Mouse (Mus musculus) thymus, postnatal 0 days (tissue): ENCODE results near the gene Irx6. TPM values are rescaled to one million over a fixed set of nuclear protein-coding genes. Genes with fewer than 3 reads are reported as not detected.

Experiments
- DNase-seq: peaks from one replicate; pipeline ENCODE4 v3.0.0-alpha.2; 2015; ENCODE audit warnings: low spot score
- polyA plus RNA-seq: library from polyadenylated mRNA; unstranded; fragments of >200 nt; fragmentation: Nextera tagmentation; extraction: Ambion mirVana; gene quantifications from 2 replicates; pipeline ENCODE4 v1.2.1, GENCODE M21; 2015

Gene Irx6
- polyA plus RNA-seq: not detected in 2 replicates

DNA sequence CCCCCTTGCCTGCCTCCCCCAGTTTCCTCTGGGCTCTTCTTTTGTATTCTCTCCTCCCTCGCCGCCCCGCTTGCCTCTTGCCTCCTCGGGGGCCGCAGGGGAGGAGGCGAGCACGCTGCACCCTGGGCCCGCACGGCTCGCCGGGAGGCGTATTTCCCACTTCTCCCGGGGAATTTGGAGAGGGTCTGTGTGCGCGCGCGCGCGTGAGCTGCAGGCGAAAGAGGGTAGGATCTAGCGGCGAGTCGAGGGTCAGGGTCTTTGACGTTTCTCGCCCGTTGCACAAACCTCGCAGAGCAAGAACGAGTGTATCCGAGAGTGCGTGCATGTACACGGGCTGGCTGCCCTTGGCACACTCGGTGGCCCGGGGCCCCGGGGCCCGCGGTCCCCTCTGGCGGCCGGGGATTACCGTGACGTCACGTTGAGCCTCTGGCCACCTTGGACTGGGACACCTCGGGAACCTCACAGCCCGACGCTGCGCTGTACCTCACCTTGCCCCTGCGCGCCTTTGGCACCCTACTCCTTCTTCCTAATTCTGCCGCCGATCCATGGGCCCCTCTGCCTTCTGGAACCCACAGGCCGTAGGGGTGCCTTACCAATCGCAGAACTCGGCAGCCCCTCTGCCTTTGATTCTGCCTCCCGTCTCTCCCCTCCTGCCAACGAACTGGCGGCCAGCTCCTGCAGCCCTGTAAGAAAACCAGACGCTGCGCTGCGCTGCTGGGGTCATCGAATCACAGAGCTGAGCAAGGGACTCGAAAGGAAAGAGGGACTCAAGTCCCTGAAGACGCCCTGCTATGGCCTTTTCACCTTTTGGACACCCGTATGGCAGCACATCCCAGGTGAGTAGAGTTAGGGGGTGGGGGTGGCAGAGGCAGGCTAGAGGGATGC lies at the start of gene Irx6:
Irx6 (plus strand) TSS at position 45 of the 885 bp plus-strand sequence.
- DNase-seq: no peak

GRCm38 (mm10) chr8:92628711-92629650 lies 45.1 kb upstream of the Irx6 start:
- DNase-seq: no peak

DNA sequence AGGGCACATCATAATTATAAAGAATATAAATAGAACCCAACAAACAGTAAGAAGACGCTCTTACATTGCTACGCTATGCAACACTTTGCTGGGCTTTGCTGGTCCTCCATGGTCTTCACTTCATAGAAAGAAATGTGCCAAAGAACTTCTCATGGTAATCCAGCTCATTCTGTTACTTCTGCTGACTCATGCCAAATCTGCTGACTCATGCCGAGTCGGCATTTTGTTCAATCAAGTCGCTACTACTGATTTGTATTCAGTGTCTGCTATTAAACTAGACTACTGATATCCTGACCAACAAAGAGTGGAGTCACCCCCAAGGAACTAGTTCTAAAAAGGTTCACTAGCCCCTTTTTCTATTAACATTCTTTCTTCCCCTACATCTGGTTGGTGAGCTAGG lies 40.9 kb upstream of the Irx6 start:
- DNase-seq: no peak

DNA sequence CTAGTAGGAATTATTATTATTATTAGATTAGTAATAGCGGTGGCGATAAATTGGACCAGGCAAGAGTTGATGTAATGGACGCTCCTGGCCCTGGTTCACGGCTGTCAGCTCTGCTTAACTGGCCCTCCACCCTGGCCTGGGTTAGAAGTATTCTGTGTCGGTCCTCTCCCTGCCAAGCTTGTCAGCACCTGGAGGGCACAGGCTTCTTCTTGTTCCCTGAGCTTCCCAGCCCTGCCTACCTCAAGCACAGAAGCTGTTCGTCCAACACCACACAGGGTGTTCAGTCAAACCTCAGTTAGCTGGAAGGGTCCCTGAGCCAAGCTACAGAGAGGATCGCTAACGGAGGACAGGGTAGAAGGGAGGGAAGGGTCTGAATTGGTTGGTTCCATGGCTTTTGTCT lies 33.3 kb upstream of the Irx6 start:
- no peak for DNase-seq

DNA sequence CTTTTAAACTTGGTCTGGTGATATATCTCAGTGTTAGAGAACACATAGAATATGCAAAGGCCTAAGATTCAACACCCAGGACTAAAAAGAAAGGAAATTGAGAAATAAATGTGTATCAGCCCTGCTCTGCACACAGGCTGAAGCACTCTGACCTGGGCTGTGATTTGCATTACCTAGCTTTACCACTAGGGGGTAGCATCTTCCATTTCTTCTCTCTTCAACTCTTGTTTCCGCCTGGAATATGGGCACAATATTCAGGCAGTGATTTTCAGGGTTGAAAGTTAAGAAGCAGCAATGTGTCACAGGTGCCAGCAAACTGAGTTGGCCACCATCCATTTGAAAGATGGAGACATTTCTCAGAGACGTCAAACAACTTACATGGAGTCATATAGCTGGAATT lies 27.5 kb upstream of the Irx6 start:
- peak; percentile 5 for DNase-seq

DNA sequence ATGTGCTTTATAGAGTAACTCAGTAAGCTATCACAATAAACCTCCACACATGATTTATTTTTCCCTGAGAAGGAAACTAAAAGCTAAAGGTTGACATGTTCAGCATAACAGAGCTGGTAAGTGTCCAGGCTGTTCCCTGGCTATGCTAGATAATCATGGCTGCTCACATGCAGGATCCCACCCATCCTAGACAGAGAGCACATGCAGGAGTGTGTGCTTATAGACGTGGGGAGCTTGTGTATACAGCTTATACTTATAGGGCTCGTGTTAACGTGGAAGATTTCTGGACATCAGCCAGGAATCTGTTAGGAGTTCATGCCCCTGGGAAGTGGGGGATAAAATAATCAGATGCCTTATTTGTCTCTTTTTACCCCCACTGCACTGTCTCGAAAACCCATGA lies 9.9 kb upstream of the Irx6 start:
- DNase-seq: no peak

- no peak for DNase-seq
Measured at GRCm38 (mm10) chr8:92670236-92670635, 3.9 kb upstream of the Irx6 start.

DNA sequence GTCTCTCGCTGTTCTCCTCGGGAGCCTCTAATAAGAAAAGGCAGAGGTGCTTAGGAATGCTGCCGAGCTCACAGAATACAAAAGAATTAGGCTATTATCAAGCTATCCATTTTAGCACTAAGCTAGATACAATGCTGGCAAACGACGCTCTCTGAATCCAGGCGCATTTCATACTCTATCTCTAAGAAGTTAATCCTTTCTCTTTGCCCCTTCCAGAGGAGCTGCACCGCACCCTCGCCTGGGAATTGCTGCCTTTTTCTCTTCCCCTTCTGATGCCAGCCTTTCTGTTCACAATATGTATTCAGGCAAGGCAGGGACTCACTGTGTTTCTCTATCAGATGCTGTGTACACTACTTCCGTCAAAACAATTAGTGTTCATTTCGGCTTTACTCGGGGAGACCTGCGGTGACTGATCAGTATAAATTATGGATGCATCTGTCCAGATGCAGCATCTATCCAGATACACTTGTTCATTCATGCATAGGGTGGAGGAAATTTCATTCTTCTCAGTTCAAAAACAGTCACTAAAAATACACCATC lies 3.4 kb upstream of the Irx6 start:
- DNase-seq: no peak

- DNase-seq: no peak
Measured at GRCm38 (mm10) chr8:92671892-92672291, 2.2 kb upstream of the Irx6 start.

DNA sequence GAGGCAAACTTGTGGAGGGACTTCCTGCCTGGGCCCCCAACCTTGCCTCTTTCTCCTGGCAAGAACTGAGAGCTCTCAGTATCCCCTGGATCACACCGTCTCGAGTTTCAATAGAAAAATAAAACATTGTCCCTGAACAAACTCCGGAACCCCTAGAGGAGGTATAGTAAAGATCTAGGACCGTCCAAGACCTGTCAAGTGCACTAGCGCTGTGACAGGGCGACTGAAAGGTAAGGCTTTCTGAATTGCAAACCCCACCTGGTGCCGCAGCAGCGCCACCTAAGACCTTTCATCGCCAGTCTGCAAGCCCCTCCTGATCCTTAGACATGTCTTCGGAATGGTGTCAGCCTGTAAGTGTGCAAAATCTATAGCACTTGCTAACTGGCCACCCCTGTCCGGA lies 987 bp upstream of the Irx6 start:
- no peak for DNase-seq

- DNase-seq: no peak
Measured at GRCm38 (mm10) chr8:92673555-92674243, 389 bp upstream of the Irx6 start.

DNA sequence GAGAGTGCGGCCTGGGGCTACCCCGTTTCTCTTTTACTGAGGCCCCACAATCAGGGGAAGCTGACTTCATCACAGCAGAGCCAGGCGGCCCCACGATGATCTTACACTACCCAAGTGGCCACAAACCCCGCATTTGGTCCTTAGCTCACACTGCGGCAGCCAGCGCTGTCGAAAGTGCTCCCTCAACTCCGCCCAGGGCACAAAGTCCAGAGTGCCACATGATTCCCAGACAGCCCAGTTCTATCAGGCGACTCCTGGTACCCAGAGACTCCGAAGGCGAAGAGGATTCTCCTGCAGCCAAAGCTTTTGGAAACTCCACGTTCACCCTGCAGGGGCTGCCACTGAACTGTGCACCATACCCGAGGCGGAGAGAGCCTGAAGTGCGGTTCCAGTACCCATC lies 4.3 kb downstream of the Irx6 start:
- DNase-seq: no peak

DNA sequence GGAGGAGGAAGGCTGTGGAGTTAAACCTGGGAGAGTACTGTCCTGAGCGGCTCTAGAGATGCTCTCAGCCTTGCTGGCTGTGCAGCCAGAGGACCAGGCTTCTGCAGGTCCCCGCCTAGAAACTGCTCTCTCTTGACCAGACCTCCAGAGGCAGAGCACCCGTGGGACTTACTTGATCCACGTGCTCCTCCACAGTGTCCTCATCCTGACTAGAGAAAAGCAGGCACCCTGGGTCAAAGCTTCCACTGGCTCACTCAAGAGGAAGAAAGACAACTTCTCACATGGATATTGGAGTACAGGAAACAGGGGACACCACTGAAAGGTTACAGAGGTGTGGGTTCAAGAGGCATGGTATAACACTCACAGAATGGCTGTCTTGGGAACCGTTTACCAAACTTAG lies 23.3 kb downstream of the Irx6 start:
- no peak for DNase-seq

DNA sequence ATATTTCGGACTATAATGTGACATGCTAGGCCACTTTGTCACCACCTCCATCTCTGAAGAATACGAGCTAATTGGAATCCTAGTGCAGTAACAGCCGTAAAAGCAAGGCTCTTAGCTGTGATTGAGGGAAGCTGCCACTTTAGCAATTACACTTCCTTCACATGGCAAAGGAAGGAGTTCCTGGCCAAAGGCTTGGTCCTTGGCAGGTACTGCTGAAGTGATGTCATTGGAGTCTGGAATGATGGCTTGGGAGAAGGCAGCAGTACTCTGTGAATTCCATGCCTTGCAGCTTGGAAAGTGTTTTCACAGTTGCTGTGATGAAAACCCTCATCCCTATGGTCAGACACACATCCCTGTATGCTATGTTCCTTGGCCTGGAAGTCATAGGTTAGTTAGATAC lies 24.3 kb downstream of the Irx6 start:
- DNase-seq: no peak

GRCm38 (mm10) chr8:92699922-92700540 lies 25.9 kb downstream of the Irx6 start:
- no peak for DNase-seq

- no peak for DNase-seq
Measured at GRCm38 (mm10) chr8:92703375-92703774, 29.3 kb downstream of the Irx6 start.

DNA sequence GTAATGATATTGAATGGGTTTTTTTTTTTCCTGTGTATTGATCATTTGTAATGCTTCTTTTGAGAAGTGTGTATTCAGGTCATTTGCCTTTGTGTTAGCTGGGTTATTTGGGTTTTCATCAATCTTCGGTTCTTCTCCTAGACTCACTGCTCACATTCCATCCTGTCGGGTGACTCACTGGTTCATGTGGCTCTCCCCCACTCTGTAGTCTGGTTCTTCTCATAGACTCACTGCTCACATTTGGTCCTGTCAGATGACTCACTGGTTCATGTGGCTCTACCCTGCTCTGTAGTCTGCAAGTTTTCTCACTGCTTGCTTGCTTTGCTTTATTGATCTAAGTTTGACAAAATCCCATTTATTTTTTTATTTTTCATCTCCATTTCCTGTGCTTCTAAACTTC lies 32.2 kb downstream of the Irx6 start:
- DNase-seq: no peak

DNA sequence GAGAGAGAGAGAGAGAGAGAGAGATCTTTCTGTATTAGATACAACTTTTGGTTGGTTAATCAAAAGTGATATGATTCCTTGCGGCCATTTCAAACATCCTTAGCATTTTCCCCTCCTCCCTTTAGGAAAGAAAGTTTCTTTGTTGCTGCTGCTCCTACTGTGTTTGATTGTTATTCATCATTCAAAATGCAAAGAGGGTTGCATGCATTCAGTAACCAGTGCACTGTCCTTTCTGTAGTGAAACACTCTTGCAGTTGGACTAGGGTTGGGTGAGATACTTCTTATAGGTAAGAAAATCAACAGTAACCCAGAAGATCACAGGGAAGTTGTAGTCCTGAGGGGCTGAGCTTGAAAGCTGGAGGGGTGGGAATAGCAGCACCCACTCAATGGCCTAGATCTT lies 39.2 kb downstream of the Irx6 start:
- DNase-seq: no peak

- no peak for DNase-seq
Measured at GRCm38 (mm10) chr8:92717418-92717817, 43.3 kb downstream of the Irx6 start.

DNA sequence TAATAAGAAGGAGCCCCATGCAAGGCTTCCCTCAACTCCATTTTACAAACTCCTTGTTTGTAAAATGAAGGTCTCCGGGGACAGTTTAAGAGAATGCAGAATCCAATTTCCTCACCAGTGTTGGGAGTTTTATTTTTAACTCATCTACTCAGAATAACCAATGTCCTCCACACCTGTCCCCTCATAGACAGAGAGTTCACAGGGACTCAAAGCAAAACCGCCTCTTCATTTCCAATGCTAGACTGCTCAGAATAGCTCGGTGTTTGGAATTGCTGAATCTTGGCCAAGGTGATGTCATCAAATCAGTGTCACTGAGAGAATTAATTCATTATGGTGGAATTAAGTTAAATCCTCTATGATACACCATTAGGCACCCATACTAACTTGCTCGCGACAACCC lies 44.0 kb downstream of the Irx6 start:
- DNase-seq: no peak
